Mouse (Mus musculus) heart, embryonic 10.5 days (tissue): ENCODE measurements around the gene Hhatl. TPM values are rescaled to one million over a fixed set of nuclear protein-coding genes. Genes with fewer than 3 reads are reported as not detected.

Experiments used
- DNase-seq: peaks from one replicate; pipeline ENCODE4 v3.0.0-alpha.2; 2017; ENCODE audit warnings: low spot score
- H3K27ac ChIP-seq: fragments of 300-500 bp; sonication (generic); 2 replicates; pipeline ENCODE4 v1.5.1; 2016; ENCODE audit warnings: mild to moderate bottlenecking
- H3K27me3 ChIP-seq: fragments of 300-500 bp; sonication (generic); 2 replicates; pipeline ENCODE4 v1.6.1; 2016; ENCODE audit warnings: mild to moderate bottlenecking; ENCODE audit not compliant: poor library complexity, insufficient read depth, severe bottlenecking
- H3K36me3 ChIP-seq: fragments of 300-500 bp; sonication (generic); 2 replicates; pipeline ENCODE4 v1.6.1; 2016; ENCODE audit warnings: mild to moderate bottlenecking, moderate library complexity
- H3K4me1 ChIP-seq: fragments of 300-500 bp; sonication (generic); 2 replicates; pipeline ENCODE4 v1.6.1; 2016; ENCODE audit warnings: mild to moderate bottlenecking
- H3K4me3 ChIP-seq: fragments of 300-500 bp; sonication (generic); 2 replicates; pipeline ENCODE4 v1.5.1; 2016; ENCODE audit warnings: mild to moderate bottlenecking, moderate library complexity
- H3K9me3 ChIP-seq: fragments of 300-500 bp; sonication (generic); 2 replicates; pipeline ENCODE4 v1.6.1; 2016; ENCODE audit warnings: mild to moderate bottlenecking, moderate library complexity
- WGBS: fragments of 180-500 bp; shearing (Covaris S2); methylation state at CpG from one replicate; pipeline ENCODE4 v1.1.7; 2016; 5-methylcytosine and 5-hydroxymethylcytosine counted together
- polyA plus RNA-seq: library from polyadenylated mRNA; unstranded; fragments of >200 nt; fragmentation: Nextera tagmentation; extraction: Ambion mirVana; gene quantifications from 2 replicates; pipeline ENCODE4 v1.2.1, GENCODE M21; 2016

The Hhatl gene
- polyA plus RNA-seq, 1 experiment from 2014 or later = 0.84 TPM

- 71% methylated on average over 6 of the region's 6 CpGs for WGBS
- H3K4me1 ChIP-seq = peaks cover 15% of the 10 kb centered on the region
- H3K27ac ChIP-seq = peak overlapping the region; percentile 23; the same call in 1 of the 2 replicates
- DNase-seq = no peak
- H3K9me3 ChIP-seq = no peaks in the 10 kb centered on the region
- H3K4me3 ChIP-seq = no peak overlapping the region
- peaks cover 22% of the 10 kb centered on the region for H3K27me3 ChIP-seq
- H3K36me3 ChIP-seq = no peaks in the 10 kb centered on the region
These were observed 30.3 kb upstream of the Hhatl start for GRCm38 (mm10) chr9:121822585-121822991.

GRCm38 (mm10) chr9:121820765-121821164 is 28.5 kb upstream of the Hhatl start:
- 73% methylated on average over 5 of the region's 5 CpGs for WGBS
- no peak overlapping the region for H3K4me3 ChIP-seq

GRCm38 (mm10) chr9:121819771-121820471 is 27.6 kb upstream of the Hhatl start:
- WGBS = 53% methylated on average over 7 of the region's 7 CpGs
- Histone ChIP-seq H3K27ac (no peak overlapping the region), H3K27me3 (peaks cover 12% of the 10 kb centered on the region; the same call in 1 of the 2 replicates), H3K4me3 (no peak overlapping the region), H3K9me3 (no peaks in the 10 kb centered on the region), H3K36me3 (no peaks in the 10 kb centered on the region), H3K4me1 (peaks cover 23% of the 10 kb centered on the region)
- DNase-seq = no peak

More at GRCm38 (mm10) chr9:121820765-121821164, 28.5 kb upstream of the Hhatl start:
- H3K9me3 ChIP-seq = no peaks in the 10 kb centered on the region
- DNase-seq = no peak
- peaks cover 13% of the 10 kb centered on the region; the same call in 1 of the 2 replicates for H3K27me3 ChIP-seq
- H3K4me1 ChIP-seq = peaks cover 15% of the 10 kb centered on the region
- H3K27ac ChIP-seq = no peak overlapping the region
- H3K36me3 ChIP-seq = no peaks in the 10 kb centered on the region

- H3K27me3 ChIP-seq = peaks cover 8% of the 10 kb centered on the region; the same call in 1 of the 2 replicates
- 80% methylated on average over 9 of the region's 9 CpGs for WGBS
These were observed 26.9 kb upstream of the Hhatl start for GRCm38 (mm10) chr9:121819073-121819770.

GRCm38 (mm10) chr9:121815183-121815582 is 22.9 kb upstream of the Hhatl start:
- WGBS = 19% methylated on average over 6 of the region's 6 CpGs
- Histone ChIP-seq H3K4me1 (peaks cover 24% of the 10 kb centered on the region), H3K4me3 (no peak overlapping the region), H3K27me3 (peaks cover 24% of the 10 kb centered on the region; the same call in 1 of the 2 replicates), H3K9me3 (no peaks in the 10 kb centered on the region), H3K36me3 (no peaks in the 10 kb centered on the region), H3K27ac (no peak overlapping the region)
- DNase-seq = no peak

More at GRCm38 (mm10) chr9:121819073-121819770, 26.9 kb upstream of the Hhatl start:
- H3K27ac ChIP-seq = no peak overlapping the region
- no peaks in the 10 kb centered on the region for H3K9me3 ChIP-seq
- no peak for DNase-seq
- H3K4me1 ChIP-seq = peaks cover 25% of the 10 kb centered on the region
- H3K36me3 ChIP-seq = no peaks in the 10 kb centered on the region
- H3K4me3 ChIP-seq = no peak overlapping the region

- Histone ChIP-seq H3K9me3 (no peaks in the 10 kb centered on the region), H3K36me3 (no peaks in the 10 kb centered on the region), H3K4me1 (peaks cover 36% of the 10 kb centered on the region), H3K27me3 (peaks cover 19% of the 10 kb centered on the region; the same call in 1 of the 2 replicates), H3K27ac (no peak overlapping the region), H3K4me3 (no peak overlapping the region)
- WGBS = 40% methylated on average over 15 of the region's 15 CpGs
- no peak for DNase-seq
These were observed 17.9 kb upstream of the Hhatl start for GRCm38 (mm10) chr9:121810081-121810821.

- Histone ChIP-seq H3K27ac (no peak overlapping the region), H3K27me3 (peaks cover 16% of the 10 kb centered on the region; the same call in 1 of the 2 replicates)
- 58% methylated on average over 3 of the region's 3 CpGs for WGBS
These were observed 16.2 kb upstream of the Hhatl start for GRCm38 (mm10) chr9:121808511-121808910.

GRCm38 (mm10) chr9:121807947-121808346 is 15.6 kb upstream of the Hhatl start:
- Histone ChIP-seq H3K36me3 (no peaks in the 10 kb centered on the region), H3K9me3 (no peaks in the 10 kb centered on the region), H3K4me1 (peaks cover 41% of the 10 kb centered on the region), H3K27ac (no peak overlapping the region), H3K27me3 (peaks cover 11% of the 10 kb centered on the region; the same call in 1 of the 2 replicates), H3K4me3 (no peak overlapping the region)
- WGBS = 59% methylated on average over 7 of the region's 7 CpGs
- DNase-seq = no peak

More at GRCm38 (mm10) chr9:121808511-121808910, 16.2 kb upstream of the Hhatl start:
- Histone ChIP-seq H3K4me3 (no peak overlapping the region), H3K9me3 (no peaks in the 10 kb centered on the region), H3K4me1 (peaks cover 36% of the 10 kb centered on the region), H3K36me3 (no peaks in the 10 kb centered on the region)
- DNase-seq = no peak

GRCm38 (mm10) chr9:121807546-121807945 is 15.2 kb upstream of the Hhatl start:
- WGBS = 57% methylated on average over 1 of the region's 1 CpGs
- Histone ChIP-seq H3K4me1 (peaks cover 45% of the 10 kb centered on the region), H3K4me3 (no peak overlapping the region), H3K27me3 (peaks cover 8% of the 10 kb centered on the region; the same call in 1 of the 2 replicates), H3K27ac (no peak overlapping the region), H3K36me3 (no peaks in the 10 kb centered on the region), H3K9me3 (no peaks in the 10 kb centered on the region)
- DNase-seq = no peak

- no peak overlapping the region for H3K4me3 ChIP-seq
- H3K27ac ChIP-seq = no peak overlapping the region
- peaks cover 33% of the 10 kb centered on the region for H3K4me1 ChIP-seq
- DNase-seq = no peak
- no peaks in the 10 kb centered on the region for H3K36me3 ChIP-seq
- peaks cover 23% of the 10 kb centered on the region for H3K27me3 ChIP-seq
- WGBS = 45% methylated on average over 7 of the region's 7 CpGs
- no peaks in the 10 kb centered on the region for H3K9me3 ChIP-seq
These were observed 10.4 kb upstream of the Hhatl start for GRCm38 (mm10) chr9:121802747-121803146.

- H3K27me3 ChIP-seq = peaks cover 42% of the 10 kb centered on the region
- WGBS = 38% methylated on average over 6 of the region's 6 CpGs
These were observed 6.7 kb upstream of the Hhatl start for GRCm38 (mm10) chr9:121798887-121799520.

GRCm38 (mm10) chr9:121797722-121798121 is 5.4 kb upstream of the Hhatl start:
- no peak for DNase-seq
- 16% methylated on average over 12 of the region's 12 CpGs for WGBS
- Histone ChIP-seq H3K4me3 (no peak overlapping the region), H3K27me3 (peaks cover 45% of the 10 kb centered on the region), H3K4me1 (peaks cover 32% of the 10 kb centered on the region), H3K36me3 (no peaks in the 10 kb centered on the region), H3K9me3 (no peaks in the 10 kb centered on the region), H3K27ac (no peak overlapping the region)

More at GRCm38 (mm10) chr9:121798887-121799520, 6.7 kb upstream of the Hhatl start:
- Histone ChIP-seq H3K36me3 (no peaks in the 10 kb centered on the region), H3K9me3 (no peaks in the 10 kb centered on the region), H3K4me1 (peaks cover 41% of the 10 kb centered on the region), H3K27ac (no peak overlapping the region), H3K4me3 (no peak overlapping the region)
- no peak for DNase-seq
